Mouse (Mus musculus): Measurements from ENCODE around the gene Xpo6. TPM values are rescaled to one million over a fixed set of nuclear protein-coding genes. Genes with fewer than 3 reads are reported as not detected.

Gene Xpo6
- polyA plus RNA-seq, 1 experiment from 2014 or later, result 69.3 TPM

DNA sequence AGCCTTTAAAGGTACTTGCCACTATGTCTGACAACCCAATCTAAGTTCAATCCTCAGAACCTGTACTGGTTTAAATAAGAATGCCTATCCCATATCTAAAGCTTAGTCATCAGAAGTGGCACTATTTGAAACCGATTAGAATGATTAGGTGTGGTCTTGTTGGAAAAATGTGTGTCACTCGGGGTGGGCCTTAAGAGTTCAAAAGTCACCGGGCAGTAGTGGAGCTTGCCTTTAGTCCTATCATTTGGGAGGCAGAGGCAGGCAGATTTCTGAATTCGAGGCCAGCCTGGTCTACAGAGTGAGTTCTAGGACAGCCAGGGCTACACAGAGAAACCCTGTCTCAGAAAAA is 670 bp upstream of the Xpo6 start:
- H3K4me2 ChIP-seq (replicated peaks), result peak overlapping the region; percentile 92
- peak overlapping the region; percentile 97 for H3K9ac ChIP-seq
- 96% methylated on average over 4 of the region's 4 CpGs for WGBS
- H3K4me1 ChIP-seq (replicated peaks; ENCODE audit: control insufficient read depth, insufficient read depth, low read length), result peaks cover 20% of the 10 kb centered on the region
- ATAC-seq (ENCODE audit: low FRiP score) (no peak), DNase-seq (ENCODE audit: low spot score) (no peak)
- peak overlapping the region; percentile 86 for H3K4me3 ChIP-seq (replicated peaks; ENCODE audit: low read length)
- H3K27me3 ChIP-seq (ENCODE audit: control insufficient read depth, insufficient read depth, low read length), result no peaks in the 10 kb centered on the region
- H3K9me3 ChIP-seq (ENCODE audit: control insufficient read depth, low read length), result no peaks in the 10 kb centered on the region
- H3K27ac ChIP-seq, result peak overlapping the region; percentile 78; the same call in 1 of the 2 replicates
- H3K36me3 ChIP-seq (replicated peaks; ENCODE audit: control insufficient read depth, insufficient read depth), result no peaks in the 10 kb centered on the region

DNA sequence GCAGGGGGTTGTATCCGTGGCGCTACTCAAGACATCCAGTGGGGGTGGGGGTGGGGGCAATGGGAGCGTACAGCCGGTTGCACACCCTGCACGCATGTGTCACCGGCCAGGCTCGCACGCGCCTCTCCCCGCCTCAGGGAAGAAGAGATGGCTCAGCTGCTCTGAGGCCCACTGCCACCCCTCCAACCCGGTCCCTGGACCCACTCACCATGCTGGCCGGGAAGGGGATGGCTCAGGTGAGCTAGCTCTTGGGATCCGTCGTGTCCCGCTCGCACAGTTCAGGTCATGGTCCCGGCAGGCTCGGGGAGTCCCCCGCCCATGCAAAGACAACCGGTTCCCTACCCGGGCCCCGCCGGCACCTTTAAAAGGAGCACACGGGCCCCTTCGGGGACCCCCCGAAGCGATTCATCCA is 604 bp downstream of the Xpo6 start:
- peak; percentile 34 for DNase-seq (ENCODE audit: low spot score)
- Histone ChIP-seq H3K4me2 (replicated peaks) (peak overlapping the region; percentile 92), H3K4me3 (replicated peaks; ENCODE audit: low read length) (peak overlapping the region; percentile 86)

GRCm38 (mm10) chr7:126198926-126199325 is 1.4 kb downstream of the Xpo6 start:
- Histone ChIP-seq H3K4me1 (replicated peaks; ENCODE audit: control insufficient read depth, insufficient read depth, low read length) (peaks cover 20% of the 10 kb centered on the region), H3K27ac (0 out of 2 replicates have a peak overlapping the region, but pooled peaks have one; percentile 78), H3K4me2 (replicated peaks) (peak overlapping the region; percentile 92), H3K27me3 (ENCODE audit: control insufficient read depth, insufficient read depth, low read length) (no peaks in the 10 kb centered on the region), H3K36me3 (replicated peaks; ENCODE audit: control insufficient read depth, insufficient read depth) (no peaks in the 10 kb centered on the region), H3K9ac (peak overlapping the region; percentile 97), H3K4me3 (replicated peaks; ENCODE audit: low read length) (peak overlapping the region; percentile 86), H3K9me3 (ENCODE audit: control insufficient read depth, low read length) (no peaks in the 10 kb centered on the region)
- 33% methylated on average over 1 of the region's 1 CpGs for WGBS
- no peak for ATAC-seq (ENCODE audit: low FRiP score)
- DNase-seq (ENCODE audit: low spot score), result no peak

More for the DNA sequence above, 604 bp downstream of the Xpo6 start:
- Histone ChIP-seq H3K27me3 (ENCODE audit: control insufficient read depth, insufficient read depth, low read length) (no peaks in the 10 kb centered on the region), H3K27ac (peak overlapping the region; percentile 78), H3K36me3 (replicated peaks; ENCODE audit: control insufficient read depth, insufficient read depth) (no peaks in the 10 kb centered on the region), H3K4me1 (replicated peaks; ENCODE audit: control insufficient read depth, insufficient read depth, low read length) (peaks cover 20% of the 10 kb centered on the region), H3K9me3 (ENCODE audit: control insufficient read depth, low read length) (no peaks in the 10 kb centered on the region), H3K9ac (peak overlapping the region; percentile 97)
- WGBS, result under 1% methylated on average over 27 of the region's 27 CpGs
- peak; percentile 66 for ATAC-seq (ENCODE audit: low FRiP score)

- H3K27ac ChIP-seq, result no peak overlapping the region
- DNase-seq (ENCODE audit: low spot score) (no peak), ATAC-seq (ENCODE audit: low FRiP score) (no peak)
- H3K4me3 ChIP-seq (replicated peaks; ENCODE audit: low read length), result no peak overlapping the region
- H3K36me3 ChIP-seq (replicated peaks; ENCODE audit: control insufficient read depth, insufficient read depth), result no peaks in the 10 kb centered on the region
- no peaks in the 10 kb centered on the region for H3K9me3 ChIP-seq (ENCODE audit: control insufficient read depth, low read length)
- 100% methylated on average over 1 of the region's 1 CpGs for WGBS
- peaks cover 16% of the 10 kb centered on the region for H3K4me1 ChIP-seq (replicated peaks; ENCODE audit: control insufficient read depth, insufficient read depth, low read length)
- no peaks in the 10 kb centered on the region for H3K27me3 ChIP-seq (ENCODE audit: control insufficient read depth, insufficient read depth, low read length)
- H3K4me2 ChIP-seq (replicated peaks), result no peak overlapping the region
- H3K9ac ChIP-seq, result no peak overlapping the region
Observed at GRCm38 (mm10) chr7:126194175-126194574, 6.1 kb downstream of the Xpo6 start.

GRCm38 (mm10) chr7:126191471-126191870 is 8.8 kb downstream of the Xpo6 start:
- no peaks in the 10 kb centered on the region for H3K27me3 ChIP-seq (ENCODE audit: control insufficient read depth, insufficient read depth, low read length)
- no peak overlapping the region for H3K27ac ChIP-seq
- H3K4me3 ChIP-seq (replicated peaks; ENCODE audit: low read length), result no peak overlapping the region
- no peak for ATAC-seq (ENCODE audit: low FRiP score)
- H3K4me1 ChIP-seq (replicated peaks; ENCODE audit: control insufficient read depth, insufficient read depth, low read length), result no peaks in the 10 kb centered on the region
- no peak for DNase-seq (ENCODE audit: low spot score)
- no peaks in the 10 kb centered on the region for H3K36me3 ChIP-seq (replicated peaks; ENCODE audit: control insufficient read depth, insufficient read depth)
- no peaks in the 10 kb centered on the region for H3K9me3 ChIP-seq (ENCODE audit: control insufficient read depth, low read length)
- no peak overlapping the region for H3K9ac ChIP-seq
- WGBS, result 87% methylated on average over 1 of the region's 1 CpGs
- no peak overlapping the region for H3K4me2 ChIP-seq (replicated peaks)

DNA sequence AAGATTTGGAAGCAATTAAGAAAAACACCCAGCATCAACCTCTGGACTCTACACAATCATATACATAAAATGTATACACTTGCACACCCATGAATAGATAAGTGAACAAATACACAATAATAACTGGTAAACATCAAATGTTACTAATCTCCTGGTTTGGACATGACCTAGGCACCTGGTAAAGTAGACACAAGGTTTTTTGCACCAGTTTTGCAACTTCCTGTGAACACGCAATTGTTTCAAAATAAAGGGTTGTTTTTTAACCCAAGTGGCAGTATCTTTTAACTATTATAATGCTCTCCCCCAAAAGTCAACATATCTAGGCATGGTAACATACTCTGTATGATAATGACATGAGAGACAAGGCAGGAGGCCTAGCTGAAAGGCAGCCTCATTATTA is 10.8 kb downstream of the Xpo6 start:
- H3K27ac ChIP-seq, result no peak overlapping the region
- H3K27me3 ChIP-seq (ENCODE audit: control insufficient read depth, insufficient read depth, low read length), result no peaks in the 10 kb centered on the region
- no peaks in the 10 kb centered on the region for H3K36me3 ChIP-seq (replicated peaks; ENCODE audit: control insufficient read depth, insufficient read depth)
- DNase-seq (ENCODE audit: low spot score) (no peak), ATAC-seq (ENCODE audit: low FRiP score) (no peak)
- 96% methylated on average over 1 of the region's 1 CpGs for WGBS
- H3K9me3 ChIP-seq (ENCODE audit: control insufficient read depth, low read length), result no peaks in the 10 kb centered on the region
- H3K4me1 ChIP-seq (replicated peaks; ENCODE audit: control insufficient read depth, insufficient read depth, low read length), result no peaks in the 10 kb centered on the region
- no peak overlapping the region for H3K9ac ChIP-seq
- no peak overlapping the region for H3K4me3 ChIP-seq (replicated peaks; ENCODE audit: low read length)
- H3K4me2 ChIP-seq (replicated peaks), result no peak overlapping the region

DNA sequence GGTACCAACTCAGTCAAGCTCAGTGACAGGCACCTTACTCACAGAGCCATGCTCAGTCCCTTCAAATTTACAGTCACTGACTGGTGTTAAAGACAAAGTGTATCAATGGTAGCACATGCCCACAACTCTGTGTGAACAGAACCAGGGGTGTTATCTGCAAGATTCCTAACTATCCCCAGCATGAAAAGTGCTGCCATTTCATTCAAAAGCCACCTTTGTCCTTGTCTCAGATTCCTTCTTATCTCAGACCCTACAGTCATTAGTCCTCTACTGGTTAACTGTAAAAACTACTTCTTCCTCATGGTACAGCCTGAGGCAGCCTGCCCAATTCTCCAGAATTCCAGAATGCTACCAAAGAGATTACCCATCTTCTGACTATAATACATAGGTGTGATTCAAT is 14.3 kb downstream of the Xpo6 start:
- Histone ChIP-seq H3K4me2 (replicated peaks) (no peak overlapping the region), H3K9ac (no peak overlapping the region), H3K27me3 (ENCODE audit: control insufficient read depth, insufficient read depth, low read length) (no peaks in the 10 kb centered on the region), H3K4me1 (replicated peaks; ENCODE audit: control insufficient read depth, insufficient read depth, low read length) (peaks cover 14% of the 10 kb centered on the region), H3K36me3 (replicated peaks; ENCODE audit: control insufficient read depth, insufficient read depth) (no peaks in the 10 kb centered on the region), H3K27ac (no peak overlapping the region), H3K4me3 (replicated peaks; ENCODE audit: low read length) (no peak overlapping the region), H3K9me3 (ENCODE audit: control insufficient read depth, low read length) (no peaks in the 10 kb centered on the region)
- DNase-seq (ENCODE audit: low spot score) (no peak), ATAC-seq (ENCODE audit: low FRiP score) (no peak)

GRCm38 (mm10) chr7:126183583-126183982 is 16.7 kb downstream of the Xpo6 start:
- peaks cover 22% of the 10 kb centered on the region for H3K4me1 ChIP-seq (replicated peaks; ENCODE audit: control insufficient read depth, insufficient read depth, low read length)
- H3K4me2 ChIP-seq (replicated peaks), result no peak overlapping the region
- no peak for DNase-seq (ENCODE audit: low spot score)

GRCm38 (mm10) chr7:126181487-126181886 is 18.8 kb downstream of the Xpo6 start:
- no peaks in the 10 kb centered on the region for H3K27me3 ChIP-seq (ENCODE audit: control insufficient read depth, insufficient read depth, low read length)
- no peak overlapping the region for H3K9ac ChIP-seq
- H3K27ac ChIP-seq, result no peak overlapping the region
- no peaks in the 10 kb centered on the region for H3K36me3 ChIP-seq (replicated peaks; ENCODE audit: control insufficient read depth, insufficient read depth)
- H3K4me3 ChIP-seq (replicated peaks; ENCODE audit: low read length), result no peak overlapping the region
- ATAC-seq (ENCODE audit: low FRiP score), result no peak
- H3K9me3 ChIP-seq (ENCODE audit: control insufficient read depth, low read length), result no peaks in the 10 kb centered on the region
- peaks cover 22% of the 10 kb centered on the region for H3K4me1 ChIP-seq (replicated peaks; ENCODE audit: control insufficient read depth, insufficient read depth, low read length)
- DNase-seq (ENCODE audit: low spot score), result no peak
- no peak overlapping the region for H3K4me2 ChIP-seq (replicated peaks)

More at GRCm38 (mm10) chr7:126183583-126183982, 16.7 kb downstream of the Xpo6 start:
- no peak overlapping the region for H3K4me3 ChIP-seq (replicated peaks; ENCODE audit: low read length)
- H3K9ac ChIP-seq, result no peak overlapping the region
- H3K27me3 ChIP-seq (ENCODE audit: control insufficient read depth, insufficient read depth, low read length), result no peaks in the 10 kb centered on the region
- no peaks in the 10 kb centered on the region for H3K36me3 ChIP-seq (replicated peaks; ENCODE audit: control insufficient read depth, insufficient read depth)
- 79% methylated on average over 1 of the region's 1 CpGs for WGBS
- no peaks in the 10 kb centered on the region for H3K9me3 ChIP-seq (ENCODE audit: control insufficient read depth, low read length)
- ATAC-seq (ENCODE audit: low FRiP score), result no peak
- no peak overlapping the region for H3K27ac ChIP-seq

GRCm38 (mm10) chr7:126180956-126181355 is 19.3 kb downstream of the Xpo6 start:
- Histone ChIP-seq H3K4me3 (replicated peaks; ENCODE audit: low read length) (no peak overlapping the region), H3K9me3 (ENCODE audit: control insufficient read depth, low read length) (no peaks in the 10 kb centered on the region), H3K4me1 (replicated peaks; ENCODE audit: control insufficient read depth, insufficient read depth, low read length) (peaks cover 22% of the 10 kb centered on the region), H3K4me2 (replicated peaks) (no peak overlapping the region), H3K36me3 (replicated peaks; ENCODE audit: control insufficient read depth, insufficient read depth) (no peaks in the 10 kb centered on the region), H3K27me3 (ENCODE audit: control insufficient read depth, insufficient read depth, low read length) (no peaks in the 10 kb centered on the region), H3K9ac (no peak overlapping the region), H3K27ac (no peak overlapping the region)
- 80% methylated on average over 3 of the region's 3 CpGs for WGBS
- ATAC-seq (ENCODE audit: low FRiP score), result no peak
- no peak for DNase-seq (ENCODE audit: low spot score)

All from hindbrain, embryonic 14.5 days (tissue).